Mouse (Mus musculus): ENCODE measurements at regions not wholly inside any gene's neighbourhood (a gene's known extent, or its start where the extent isn't known, plus 50 kb on each side); places are given as distances from the start of the nearest gene placed in this dataset.

GRCm38 (mm10) chr2:78977632-78978397 lies 109.9 kb downstream of the Ube2e3 start:
- Histone ChIP-seq H3K4me1 (ENCODE audit: control insufficient read depth, insufficient read depth, low read length) (no peaks in the 10 kb centered on the region), H3K27ac (no peak overlapping the region), H3K79me2 (replicated peaks; ENCODE audit: control insufficient read depth, insufficient read depth, low read length) (no peaks in the 10 kb centered on the region), H3K27me3 (ENCODE audit: control insufficient read depth, insufficient read depth, low read length) (no peaks in the 10 kb centered on the region), H3K36me3 (ENCODE audit: control insufficient read depth, insufficient read depth, low read length) (no peaks in the 10 kb centered on the region), H3K9ac (ENCODE audit: low read depth, low read length) (no peak overlapping the region), H3K4me3 (no peak overlapping the region)
- WGBS, result 78% methylated on average over 5 of the region's 5 CpGs
- no peak for DNase-seq
- intact Hi-C loops (cut with DNase I), result no loop called here
- no peak for TF ChIP-seq POLR2A (IDR thresholded peaks at IDR 0.05; ENCODE audit: insufficient read depth, low read depth, low read length)

- Histone ChIP-seq H3K36me3 (ENCODE audit: control insufficient read depth, insufficient read depth, low read length) (no peaks in the 10 kb centered on the region), H3K27ac (no peak overlapping the region), H3K4me3 (no peak overlapping the region), H3K9ac (ENCODE audit: low read depth, low read length) (no peak overlapping the region), H3K27me3 (ENCODE audit: control insufficient read depth, insufficient read depth, low read length) (no peaks in the 10 kb centered on the region), H3K4me1 (ENCODE audit: control insufficient read depth, insufficient read depth, low read length) (no peaks in the 10 kb centered on the region), H3K79me2 (replicated peaks; ENCODE audit: control insufficient read depth, insufficient read depth, low read length) (no peaks in the 10 kb centered on the region)
- no peak for DNase-seq
- WGBS, result 89% methylated on average over 5 of the region's 5 CpGs
- no peak for TF ChIP-seq CTCF (IDR thresholded peaks at IDR 0.05)
- intact Hi-C loops (cut with DNase I), result no loop called here
Measured at GRCm38 (mm10) chr2:78980019-78980418, 112.1 kb downstream of the Ube2e3 start.

- H3K79me2 ChIP-seq (replicated peaks; ENCODE audit: control insufficient read depth, insufficient read depth, low read length), result no peaks in the 10 kb centered on the region
- H3K27me3 ChIP-seq (ENCODE audit: control insufficient read depth, insufficient read depth, low read length), result no peaks in the 10 kb centered on the region
- H3K4me3 ChIP-seq, result no peak overlapping the region
- no peaks in the 10 kb centered on the region for H3K4me1 ChIP-seq (ENCODE audit: control insufficient read depth, insufficient read depth, low read length)
- H3K36me3 ChIP-seq (ENCODE audit: control insufficient read depth, insufficient read depth, low read length), result no peaks in the 10 kb centered on the region
- no peak overlapping the region for H3K9ac ChIP-seq (ENCODE audit: low read depth, low read length)
- H3K27ac ChIP-seq, result no peak overlapping the region
- intact Hi-C loops (cut with DNase I), result no loop called here
- TF ChIP-seq EP300 (IDR thresholded peaks at IDR 0.05; ENCODE audit: insufficient read depth, low read depth, low read length), result no peak
- no peak for TF ChIP-seq CTCF (IDR thresholded peaks at IDR 0.05)
- TF ChIP-seq POLR2A (IDR thresholded peaks at IDR 0.05; ENCODE audit: insufficient read depth, low read depth, low read length), result no peak
- 76% methylated on average over 1 of the region's 1 CpGs for WGBS
- DNase-seq, result no peak
Measured at GRCm38 (mm10) chr2:78980661-78981229, 112.8 kb downstream of the Ube2e3 start.

GRCm38 (mm10) chr2:78983347-78983746 lies 115.4 kb downstream of the Ube2e3 start:
- H3K4me3 ChIP-seq, result no peak overlapping the region
- no peak for DNase-seq
- intact Hi-C loops (cut with DNase I), result no loop called here
- H3K9ac ChIP-seq (ENCODE audit: low read depth, low read length), result no peak overlapping the region
- no peak overlapping the region for H3K27ac ChIP-seq
- H3K4me1 ChIP-seq (ENCODE audit: control insufficient read depth, insufficient read depth, low read length), result no peaks in the 10 kb centered on the region
- H3K79me2 ChIP-seq (replicated peaks; ENCODE audit: control insufficient read depth, insufficient read depth, low read length), result no peaks in the 10 kb centered on the region
- no peak for TF ChIP-seq EP300 (IDR thresholded peaks at IDR 0.05; ENCODE audit: insufficient read depth, low read depth, low read length)
- TF ChIP-seq POLR2A (IDR thresholded peaks at IDR 0.05; ENCODE audit: insufficient read depth, low read depth, low read length), result no peak
- TF ChIP-seq CTCF (IDR thresholded peaks at IDR 0.05), result no peak
- no peaks in the 10 kb centered on the region for H3K27me3 ChIP-seq (ENCODE audit: control insufficient read depth, insufficient read depth, low read length)
- no peaks in the 10 kb centered on the region for H3K36me3 ChIP-seq (ENCODE audit: control insufficient read depth, insufficient read depth, low read length)

- Histone ChIP-seq H3K27me3 (ENCODE audit: control insufficient read depth, insufficient read depth, low read length) (no peaks in the 10 kb centered on the region), H3K4me3 (no peak overlapping the region), H3K9ac (ENCODE audit: low read depth, low read length) (no peak overlapping the region), H3K27ac (no peak overlapping the region), H3K79me2 (replicated peaks; ENCODE audit: control insufficient read depth, insufficient read depth, low read length) (no peaks in the 10 kb centered on the region), H3K4me1 (ENCODE audit: control insufficient read depth, insufficient read depth, low read length) (no peaks in the 10 kb centered on the region), H3K36me3 (ENCODE audit: control insufficient read depth, insufficient read depth, low read length) (no peaks in the 10 kb centered on the region)
- no peak for DNase-seq
- TF ChIP-seq CTCF (IDR thresholded peaks at IDR 0.05), result no peak
- no peak for TF ChIP-seq POLR2A (IDR thresholded peaks at IDR 0.05; ENCODE audit: insufficient read depth, low read depth, low read length)
- no peak for TF ChIP-seq EP300 (IDR thresholded peaks at IDR 0.05; ENCODE audit: insufficient read depth, low read depth, low read length)
- intact Hi-C loops (cut with DNase I), result no loop called here
- WGBS, result 66% methylated on average over 5 of the region's 5 CpGs
Measured at GRCm38 (mm10) chr2:78983944-78984498, 116.1 kb downstream of the Ube2e3 start.

GRCm38 (mm10) chr2:78986984-78987383 lies 119.1 kb downstream of the Ube2e3 start:
- no peaks in the 10 kb centered on the region for H3K27me3 ChIP-seq (ENCODE audit: control insufficient read depth, insufficient read depth, low read length)
- no peak overlapping the region for H3K27ac ChIP-seq
- 82% methylated on average over 7 of the region's 7 CpGs for WGBS
- H3K4me3 ChIP-seq, result no peak overlapping the region
- H3K9ac ChIP-seq (ENCODE audit: low read depth, low read length), result no peak overlapping the region
- no peaks in the 10 kb centered on the region for H3K4me1 ChIP-seq (ENCODE audit: control insufficient read depth, insufficient read depth, low read length)
- no peaks in the 10 kb centered on the region for H3K36me3 ChIP-seq (ENCODE audit: control insufficient read depth, insufficient read depth, low read length)
- no peak for DNase-seq
- no peaks in the 10 kb centered on the region for H3K79me2 ChIP-seq (replicated peaks; ENCODE audit: control insufficient read depth, insufficient read depth, low read length)
- intact Hi-C loops (cut with DNase I), result no loop called here
- TF ChIP-seq CTCF (IDR thresholded peaks at IDR 0.05) (no peak), EP300 (IDR thresholded peaks at IDR 0.05; ENCODE audit: insufficient read depth, low read depth, low read length) (no peak), POLR2A (IDR thresholded peaks at IDR 0.05; ENCODE audit: insufficient read depth, low read depth, low read length) (no peak)

All from heart, adult 2 months (tissue).